Mouse (Mus musculus): Measurements from ENCODE around the gene Aldh3a2.
"Not testable (repeated sequence)": the region's sequence is repeated elsewhere in the genome, so short reads cannot be mapped to it uniquely, and the experiment has no call there.

The Aldh3a2 gene

DNA sequence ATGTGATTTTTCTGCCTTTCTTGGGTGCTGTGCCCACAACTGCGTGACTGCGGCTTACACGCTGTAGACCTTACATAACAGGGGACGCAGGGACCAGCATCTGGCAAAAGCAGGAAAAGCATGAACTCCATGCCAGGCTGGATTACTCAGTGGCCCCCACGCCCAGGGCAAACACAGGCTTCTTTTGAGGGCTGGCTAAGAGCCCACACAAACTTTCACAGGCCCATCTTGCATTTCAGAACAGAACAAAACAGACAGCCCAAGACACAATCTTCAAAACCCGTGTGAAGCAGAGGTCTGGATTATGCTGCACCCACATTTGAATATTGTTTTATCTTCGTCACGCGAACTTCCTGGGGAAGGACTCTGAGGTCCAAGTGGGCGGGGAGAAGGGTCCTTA, 58.9 kb downstream of the Aldh3a2 start:
- DNase-seq (ENCODE audit: low spot score) = no peak

- no peak for DNase-seq (ENCODE audit: low spot score)
Observed at GRCm38 (mm10) chr11:61207487-61208246, 59.6 kb downstream of the Aldh3a2 start, which contains the start of gene Aldh3a1. Aldh3a1 (plus strand) TSS chr11:61207537.

- DNase-seq (ENCODE audit: low spot score) = no peak
Observed at GRCm38 (mm10) chr11:61206136-61206535, 61.1 kb downstream of the Aldh3a2 start.

GRCm38 (mm10) chr11:61205167-61205950, 61.9 kb downstream of the Aldh3a2 start:
- no peak for DNase-seq (ENCODE audit: low spot score)

GRCm38 (mm10) chr11:61202810-61203209, 64.5 kb downstream of the Aldh3a2 start:
- no peak for DNase-seq (ENCODE audit: low spot score)

DNA sequence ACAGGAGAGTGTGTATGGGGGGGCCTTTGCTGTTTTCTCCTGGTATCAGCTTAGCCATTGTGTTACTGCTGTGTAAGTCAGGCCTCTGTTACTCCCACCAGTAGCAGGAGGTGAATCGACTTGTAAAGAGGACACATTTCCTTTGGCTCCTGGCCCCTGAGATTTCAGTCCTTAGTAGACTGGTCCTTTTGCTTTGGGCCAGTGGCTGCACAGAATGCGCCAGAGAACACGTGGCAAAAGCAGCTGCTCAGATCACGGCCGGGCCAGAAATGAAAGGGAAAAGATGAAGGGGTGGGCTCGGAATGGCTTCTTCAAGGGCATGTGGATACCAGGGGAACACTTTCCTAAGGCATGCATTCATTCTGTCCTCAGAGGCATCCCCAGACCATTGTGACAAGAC, 65.1 kb downstream of the Aldh3a2 start:
- no peak for DNase-seq (ENCODE audit: low spot score)

DNA sequence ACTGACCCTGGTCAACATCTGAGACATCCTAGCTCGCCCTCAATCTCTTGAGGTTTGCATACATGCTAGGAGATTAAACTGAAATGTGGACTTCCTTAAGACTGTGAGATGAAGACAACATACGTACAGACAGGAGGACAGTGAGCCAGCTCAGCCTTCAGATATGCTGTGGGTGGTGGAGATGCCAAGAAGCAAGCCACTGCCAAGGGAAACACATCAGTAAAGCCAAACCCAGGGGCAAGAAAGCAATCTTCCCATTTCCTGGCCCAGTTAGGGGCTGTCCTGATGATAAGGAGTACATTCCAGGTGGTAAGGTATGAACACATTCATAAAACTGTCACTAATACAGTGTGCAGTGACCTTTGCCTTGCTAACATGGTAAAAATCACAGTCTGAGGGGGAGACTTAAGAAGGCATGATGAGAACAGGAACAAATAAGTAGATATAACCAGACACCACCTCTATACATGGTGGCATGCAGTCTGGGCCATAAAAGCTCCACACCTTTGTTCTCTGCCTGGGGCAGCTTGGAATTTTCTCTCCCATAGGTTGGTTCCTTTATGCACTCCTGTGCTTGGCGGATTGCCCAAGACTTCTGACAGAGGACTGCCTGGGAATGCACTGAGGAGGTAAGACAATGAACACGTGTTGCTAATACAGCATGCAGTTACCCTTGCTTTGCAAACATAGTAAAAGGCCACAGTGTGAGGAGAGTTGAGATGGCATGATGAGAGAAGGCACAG, 67.5 kb downstream of the Aldh3a2 start:
- DNase-seq (ENCODE audit: low spot score) = no peak

DNA sequence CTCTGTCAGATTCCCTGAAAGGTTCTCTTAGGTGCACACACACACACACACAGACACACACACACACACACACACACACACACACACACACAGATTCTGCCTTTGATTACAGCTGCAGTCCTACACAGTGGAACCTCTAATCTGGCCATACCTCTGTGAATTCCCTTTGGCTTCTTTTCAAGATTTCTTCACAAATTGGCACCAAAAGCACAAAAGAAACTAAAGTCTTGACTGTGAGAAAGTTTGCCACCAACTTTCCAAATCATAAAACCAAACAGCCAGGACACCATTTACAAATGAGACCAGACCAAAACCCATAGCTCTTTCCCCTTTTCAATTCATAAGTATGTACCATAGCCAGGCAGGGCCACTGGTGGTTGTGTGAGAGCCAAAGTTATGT, 69.3 kb downstream of the Aldh3a2 start:
- DNase-seq (ENCODE audit: low spot score) = no peak

DNA sequence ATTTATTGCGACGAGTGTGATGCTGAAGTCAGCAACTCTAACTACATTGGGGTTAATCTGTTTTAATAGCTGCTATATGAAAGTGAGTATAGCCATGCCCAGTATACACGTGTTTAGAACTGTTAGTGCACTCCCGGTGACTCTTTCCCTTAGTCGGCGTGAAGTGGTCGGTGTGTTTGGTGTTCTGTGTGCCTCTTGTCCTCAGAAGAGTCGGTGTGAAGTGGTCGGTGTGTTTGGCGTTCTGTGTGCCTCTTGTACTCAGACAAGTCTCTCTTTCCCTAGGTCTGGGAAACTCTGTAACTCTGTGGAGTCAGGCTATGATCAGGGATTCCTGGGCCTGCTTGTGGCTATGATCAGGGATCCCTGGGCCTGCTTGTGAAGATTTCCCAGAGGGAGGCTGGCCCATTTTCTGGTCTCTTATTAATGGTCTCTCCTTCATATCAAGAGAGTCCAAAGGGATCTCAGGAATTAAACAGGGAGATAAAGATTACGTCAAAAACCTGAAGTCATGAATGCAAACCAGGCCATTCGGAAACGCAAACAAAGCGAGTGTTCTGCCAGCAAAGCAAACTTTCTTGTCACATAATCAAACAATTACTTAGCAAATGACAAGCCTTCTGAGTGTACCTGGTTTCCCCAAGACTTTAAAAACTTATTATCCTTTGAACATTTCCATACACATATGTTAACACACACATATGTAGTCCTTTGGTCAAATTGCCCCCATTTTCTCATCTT, 70.5 kb downstream of the Aldh3a2 start:
- DNase-seq (ENCODE audit: low spot score) = no peak

GRCm38 (mm10) chr11:61193392-61193791, 73.9 kb downstream of the Aldh3a2 start:
- DNase-seq (ENCODE audit: low spot score) = peak; percentile 55

DNA sequence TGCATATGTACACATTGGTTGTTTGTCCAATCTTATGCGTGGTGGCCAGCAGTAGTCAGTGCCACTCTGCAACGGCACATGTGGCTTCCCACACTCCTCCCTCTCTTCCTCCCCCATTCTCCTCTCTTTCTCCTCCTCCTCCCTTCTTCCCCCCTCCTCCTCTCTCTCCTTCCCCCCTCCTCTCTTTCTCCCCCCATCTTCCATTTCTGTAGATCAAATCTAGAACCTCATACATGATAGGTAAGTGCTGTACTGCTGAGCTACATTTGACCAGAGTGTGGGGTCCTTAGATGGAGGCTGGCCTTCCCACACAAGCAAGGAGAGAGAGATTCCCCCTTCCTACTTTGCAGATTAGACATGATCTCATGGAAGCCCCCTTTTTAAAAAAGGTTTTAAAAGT, 74.5 kb downstream of the Aldh3a2 start:
- DNase-seq (ENCODE audit: low spot score) = no peak

DNA sequence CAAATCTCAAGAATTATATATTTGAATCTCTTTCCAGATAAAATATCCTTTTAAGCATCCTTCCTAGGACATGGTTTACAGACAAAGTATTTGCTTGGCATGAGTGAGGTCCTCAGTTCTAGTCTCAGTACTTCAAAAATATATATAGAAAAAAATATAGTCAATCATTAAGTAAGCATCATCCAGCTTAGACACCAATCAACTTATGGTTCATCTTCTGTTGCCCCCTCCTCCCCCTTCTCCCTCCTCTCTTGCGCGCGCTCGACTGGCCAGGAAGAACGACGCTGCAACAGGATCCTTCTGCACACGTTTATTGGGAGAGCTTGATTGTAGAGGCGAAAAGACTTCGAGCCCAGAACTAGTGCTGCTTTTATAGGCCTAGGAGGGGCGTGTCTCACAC, 75.1 kb downstream of the Aldh3a2 start:
- DNase-seq (ENCODE audit: low spot score) = not testable (repeated sequence)

DNA sequence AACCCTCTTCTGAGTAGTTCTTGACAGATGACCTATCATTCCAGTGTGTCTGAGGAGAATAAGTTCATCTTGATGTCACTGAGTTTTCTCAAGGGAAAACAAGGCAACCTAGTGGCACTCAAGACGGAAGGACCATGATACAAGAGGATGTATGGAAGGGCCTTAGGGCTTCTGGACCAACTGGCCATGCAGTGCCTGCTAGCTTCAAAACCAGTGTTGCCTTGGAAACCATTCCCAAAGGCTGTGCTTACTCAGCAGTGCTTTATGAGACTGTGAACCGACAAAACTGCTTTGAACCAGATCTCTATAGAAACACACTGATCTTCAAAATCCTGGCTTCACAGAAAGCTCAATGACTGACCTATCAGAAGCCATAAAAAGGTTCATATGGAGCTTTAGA, 76.5 kb downstream of the Aldh3a2 start:
- DNase-seq (ENCODE audit: low spot score) = no peak

GRCm38 (mm10) chr11:61183820-61184219, 83.4 kb downstream of the Aldh3a2 start:
- DNase-seq (ENCODE audit: low spot score) = no peak

- no peak for DNase-seq (ENCODE audit: low spot score)
Observed at GRCm38 (mm10) chr11:61181624-61182023, 85.6 kb downstream of the Aldh3a2 start.

DNA sequence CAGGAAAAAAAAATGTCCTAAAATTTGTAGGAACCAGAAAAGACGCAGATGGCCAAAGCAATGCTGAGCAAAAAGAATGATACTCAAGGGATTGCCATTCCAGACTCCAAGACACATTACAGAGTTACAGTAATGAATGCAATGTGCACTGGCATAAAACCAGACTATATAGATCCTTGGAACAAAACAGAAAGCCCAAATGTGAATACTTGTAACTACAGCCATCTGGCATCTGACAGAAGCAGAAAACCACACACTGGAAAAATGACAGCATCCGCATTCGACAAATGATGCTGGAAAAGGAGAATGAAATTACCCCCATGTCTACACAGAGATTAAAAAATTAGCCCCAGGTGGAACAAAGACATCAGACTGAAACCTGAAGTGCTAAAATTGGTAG, 86.9 kb downstream of the Aldh3a2 start:
- DNase-seq (ENCODE audit: low spot score) = no peak

DNA sequence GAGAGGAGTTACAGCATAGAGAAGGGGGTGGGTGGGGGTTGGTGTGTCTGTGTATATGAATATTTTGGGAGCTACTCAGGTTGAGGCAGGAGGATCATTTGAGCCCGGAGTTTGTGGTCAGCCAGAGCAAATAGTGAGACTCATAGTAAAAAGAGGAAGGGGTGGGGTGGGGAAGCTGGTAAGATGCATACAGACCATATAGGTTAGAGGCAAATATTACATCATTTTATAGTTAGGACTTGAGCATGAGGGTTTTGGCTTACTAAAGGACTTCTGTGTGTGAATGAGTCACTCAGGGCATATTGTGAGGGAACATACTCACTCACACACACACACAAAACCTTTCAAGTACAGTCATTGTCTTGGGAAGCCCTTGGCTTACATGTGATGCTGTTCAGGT, 90.9 kb downstream of the Aldh3a2 start:
- DNase-seq (ENCODE audit: low spot score) = no peak

- no peak for DNase-seq (ENCODE audit: low spot score)
Observed at GRCm38 (mm10) chr11:61175778-61176177, 91.5 kb downstream of the Aldh3a2 start.

GRCm38 (mm10) chr11:61174821-61175658, 92.2 kb downstream of the Aldh3a2 start, which contains the start of gene Usp22:
Usp22 (minus strand) TSS chr11:61175055.
- DNase-seq (ENCODE audit: low spot score) = peak; percentile 99

DNA sequence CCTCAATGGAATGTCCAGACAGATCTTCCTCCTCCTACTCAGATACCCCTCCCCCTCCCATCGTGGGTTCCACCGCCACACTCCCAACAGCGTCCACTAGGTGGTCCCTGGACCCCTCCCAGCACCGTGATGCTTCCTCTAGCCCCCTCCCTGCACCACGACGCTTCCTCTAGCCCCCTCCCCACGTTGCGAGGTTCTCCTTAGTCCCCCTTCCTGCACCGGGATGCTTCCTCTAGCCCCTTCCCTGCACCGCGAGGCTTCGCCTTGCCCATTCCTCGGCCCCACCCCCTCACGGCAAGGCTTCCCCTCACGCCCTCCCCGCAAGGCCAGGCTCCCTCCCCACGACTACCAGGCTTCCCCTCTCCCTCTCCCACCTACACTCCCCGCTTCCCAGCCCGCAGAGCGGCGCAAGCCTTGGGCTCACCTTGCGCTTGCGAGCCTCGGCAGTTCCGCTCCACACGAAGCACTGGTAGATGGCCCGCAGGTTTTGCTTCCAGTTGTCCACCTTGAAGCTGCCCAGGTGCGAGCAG, 92.9 kb downstream of the Aldh3a2 start:
- DNase-seq (ENCODE audit: low spot score) = peak; percentile 16

GRCm38 (mm10) chr11:61173477-61173876, 93.8 kb downstream of the Aldh3a2 start:
- DNase-seq (ENCODE audit: low spot score) = not testable (repeated sequence)
